Mouse (Mus musculus) G1E (cell line): ENCODE results near the gene Cd5l. TPM values are rescaled to one million over a fixed set of nuclear protein-coding genes. Genes with fewer than 3 reads are reported as not detected.

Experiments used
- ATAC-seq: 2 replicates; pipeline ENCODE4 v1.8.0; 2016; ENCODE audit warnings: mild to moderate bottlenecking; ENCODE audit not compliant: insufficient number of reproducible peaks, poor library complexity, low FRiP score, severe bottlenecking; ENCODE audit errors: extremely low read depth
- DNase-seq: peaks from one replicate; pipeline ENCODE4 v3.0.0; 2012; ENCODE audit warnings: low spot score
- H3K27me3 ChIP-seq: 2 replicates; pipeline ENCODE4 v1.6.1; 2012; ENCODE audit warnings: mild to moderate bottlenecking, low read length, inconsistent platforms; ENCODE audit not compliant: insufficient read depth
- H3K36me3 ChIP-seq: replicated peaks from 2 replicates; pipeline ENCODE3; 2012; ENCODE audit warnings: mild to moderate bottlenecking, inconsistent platforms
- H3K4me1 ChIP-seq: 2 replicates; pipeline ENCODE4 v1.6.1; 2012; ENCODE audit warnings: low read depth, low read length, inconsistent platforms, mixed read lengths; ENCODE audit not compliant: insufficient read depth
- H3K4me3 ChIP-seq: 2 replicates; pipeline ENCODE4 v1.5.1; 2012; ENCODE audit warnings: low read depth, mild to moderate bottlenecking, inconsistent platforms, low read length, moderate library complexity, mixed read lengths
- H3K9me3 ChIP-seq: replicated peaks from 2 replicates; pipeline ENCODE4 v1.6.1; 2012; ENCODE audit warnings: inconsistent platforms
- CTCF ChIP-seq: IDR thresholded peaks from 2 replicates; pipeline ENCODE4 v1.5.1; 2012; ENCODE audit warnings: low read depth, low read length, inconsistent platforms, mixed read lengths
- GATA1 ChIP-seq: IDR thresholded peaks from 2 replicates; pipeline ENCODE4 v1.6.1; 2012; ENCODE audit warnings: borderline replicate concordance, low read length, inconsistent platforms, mixed read lengths
- GATA2 ChIP-seq: IDR thresholded peaks from 2 replicates; pipeline ENCODE4 v1.6.1; 2012; ENCODE audit warnings: low read depth, low read length, inconsistent platforms, borderline replicate concordance
- POLR2AphosphoS5 ChIP-seq: IDR thresholded peaks from 2 replicates; pipeline ENCODE4 v1.6.1; 2012; ENCODE audit warnings: low read depth, low read length, inconsistent platforms; ENCODE audit not compliant: insufficient replicate concordance
- TAL1 ChIP-seq: conservative IDR thresholded peaks from 2 replicates; pipeline ENCODE4 v1.6.1; 2012; ENCODE audit warnings: low read depth, low read length, inconsistent platforms, mixed read lengths
- polyA plus RNA-seq: library from polyadenylated mRNA; stranded (reverse); fragments of >175 nt; gene quantifications from 2 replicates; pipeline ENCODE4 v1.2.3, GENCODE M21; 2012
- total RNA-seq, 2 experiments: library from RNA; stranded (forward) in 1 of 2; stranded (reverse) in 1 of 2; fragments of 200-1000 nt in 1 of 2; fragments of >200 nt in 1 of 2; fragmentation: Nextera tagmentation in 1 of 2; gene quantifications; 2 replicates each; pipeline ENCODE4 v1.2.3; 2014 to 2017

The Cd5l gene
- total and polyA plus RNA-seq, 3 experiments: 0.11 TPM; not detected in 2

- no peaks in the 10 kb centered on the region for H3K27me3 ChIP-seq
- no peaks in the 10 kb centered on the region for H3K9me3 ChIP-seq
- H3K36me3 ChIP-seq: no peaks in the 10 kb centered on the region
- DNase-seq: no peak
- no peak for TF ChIP-seq GATA1
- TF ChIP-seq POLR2AphosphoS5: no peak
- TF ChIP-seq CTCF: no peak
- TF ChIP-seq TAL1: no peak
- no peak for TF ChIP-seq GATA2
- no peaks in the 10 kb centered on the region for H3K4me1 ChIP-seq
- ATAC-seq: no peak
- no peak overlapping the region for H3K4me3 ChIP-seq
Measured at GRCm38 (mm10) chr3:87360466-87360865, 2.8 kb downstream of the Cd5l start.

GRCm38 (mm10) chr3:87365691-87366090 is 8.0 kb downstream of the Cd5l start:
- Histone ChIP-seq H3K9me3 (no peaks in the 10 kb centered on the region), H3K4me1 (no peaks in the 10 kb centered on the region), H3K36me3 (no peaks in the 10 kb centered on the region), H3K4me3 (no peak overlapping the region), H3K27me3 (peaks cover 7% of the 10 kb centered on the region)
- ATAC-seq: no peak
- no peak for DNase-seq
- no peak for TF ChIP-seq GATA1
- no peak for TF ChIP-seq CTCF
- no peak for TF ChIP-seq GATA2
- no peak for TF ChIP-seq POLR2AphosphoS5
- no peak for TF ChIP-seq TAL1

- ATAC-seq: no peak
- H3K4me3 ChIP-seq: no peak overlapping the region
- TF ChIP-seq POLR2AphosphoS5 (no peak), GATA1 (no peak), CTCF (no peak), TAL1 (no peak), GATA2 (no peak)
Measured at GRCm38 (mm10) chr3:87367511-87367910, 9.8 kb downstream of the Cd5l start.

GRCm38 (mm10) chr3:87369181-87369580 is 11.5 kb downstream of the Cd5l start:
- DNase-seq (no peak), ATAC-seq (no peak)
- peaks cover 8% of the 10 kb centered on the region for H3K27me3 ChIP-seq

More at GRCm38 (mm10) chr3:87367511-87367910, 9.8 kb downstream of the Cd5l start:
- Histone ChIP-seq H3K4me1 (no peaks in the 10 kb centered on the region), H3K9me3 (no peaks in the 10 kb centered on the region), H3K27me3 (peaks cover 7% of the 10 kb centered on the region), H3K36me3 (no peaks in the 10 kb centered on the region)
- DNase-seq: no peak

GRCm38 (mm10) chr3:87376195-87377165 is 18.8 kb downstream of the Cd5l start, which contains the start of gene Fcrl1:
Fcrl1 (plus strand) TSS chr3:87376387.
- Histone ChIP-seq H3K27me3 (peaks cover 3% of the 10 kb centered on the region; the same call in 1 of the 2 replicates), H3K9me3 (no peaks in the 10 kb centered on the region), H3K4me1 (no peaks in the 10 kb centered on the region), H3K36me3 (no peaks in the 10 kb centered on the region), H3K4me3 (no peak within 1 kb of the TSS)
- DNase-seq (no peak), ATAC-seq (no peak)
- TF ChIP-seq TAL1 (no peak), CTCF (no peak), GATA2 (no peak), POLR2AphosphoS5 (no peak), GATA1 (no peak)

More at GRCm38 (mm10) chr3:87369181-87369580, 11.5 kb downstream of the Cd5l start:
- Histone ChIP-seq H3K4me1 (no peaks in the 10 kb centered on the region), H3K9me3 (no peaks in the 10 kb centered on the region), H3K36me3 (no peaks in the 10 kb centered on the region), H3K4me3 (no peak overlapping the region)
- TF ChIP-seq CTCF: no peak

GRCm38 (mm10) chr3:87377228-87377627 is 19.5 kb downstream of the Cd5l start:
- no peak overlapping the region for H3K4me3 ChIP-seq

More at GRCm38 (mm10) chr3:87377228-87377627, 19.5 kb downstream of the Cd5l start:
- Histone ChIP-seq H3K27me3 (peaks cover 3% of the 10 kb centered on the region; the same call in 1 of the 2 replicates), H3K4me1 (no peaks in the 10 kb centered on the region), H3K9me3 (no peaks in the 10 kb centered on the region), H3K36me3 (no peaks in the 10 kb centered on the region)
- DNase-seq (no peak), ATAC-seq (no peak)
- TF ChIP-seq POLR2AphosphoS5 (no peak), TAL1 (no peak), GATA1 (no peak), GATA2 (no peak), CTCF (no peak)
